Mouse (Mus musculus) embryonic fibroblast, embryonic 13.5 days (primary cell): Measurements from ENCODE around the gene Gcnt2.

Experiments
- CTCF ChIP-seq: IDR thresholded peaks from 2 replicates; pipeline ENCODE4 v1.5.1; 2011; ENCODE audit warnings: mild to moderate bottlenecking, control low read depth, low read length, moderate library complexity, borderline replicate concordance; ENCODE audit not compliant: insufficient read depth
- POLR2A ChIP-seq: IDR thresholded peaks from 2 replicates; pipeline ENCODE4 v1.6.1; 2011; ENCODE audit warnings: low read depth, mild to moderate bottlenecking, control low read depth, low read length, moderate library complexity

DNA sequence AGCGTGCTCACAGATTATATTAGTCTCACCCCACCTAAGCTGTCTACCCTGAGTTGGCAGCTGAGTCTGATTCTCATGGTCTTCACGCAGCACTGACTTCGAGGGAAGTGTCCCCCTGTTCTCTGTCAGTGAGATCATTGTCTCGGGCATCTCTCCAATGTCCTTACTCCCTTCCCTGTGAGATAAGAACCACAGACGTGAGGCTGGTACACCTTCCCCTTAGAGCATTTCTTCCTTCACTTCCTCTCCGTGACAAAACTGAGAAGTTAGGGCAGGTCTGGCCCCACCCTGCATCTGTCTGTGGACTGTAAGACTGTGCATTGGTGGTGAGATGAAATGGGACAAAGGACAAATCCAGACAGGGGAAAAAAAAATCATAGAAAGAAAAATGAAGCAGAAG lies 13.6 kb upstream of the Gcnt2 start:
- TF ChIP-seq POLR2A (no peak), CTCF (no peak)
